Mouse (Mus musculus) adrenal gland, postnatal 25 days (tissue): ENCODE measurements around the gene Ankfn1. TPM values are rescaled to one million over a fixed set of nuclear protein-coding genes. Genes with fewer than 3 reads are reported as not detected.

Experiments
- DNase-seq: peaks from one replicate; pipeline ENCODE4 v3.0.0; 2021; ENCODE audit warnings: mixed read lengths
- total RNA-seq: library from RNA; stranded (reverse); gene quantifications from 2 replicates; pipeline ENCODE4 v1.2.3, GENCODE M21; 2021

The Ankfn1 gene
- total RNA-seq, 1 experiment from 2014 or later = 0.76 TPM

- no peak for DNase-seq
Measured at GRCm38 (mm10) chr11:89360895-89361294, 416.6 kb downstream of the Ankfn1 start.

GRCm38 (mm10) chr11:89358546-89358945 lies 418.9 kb downstream of the Ankfn1 start:
- no peak for DNase-seq

- no peak for DNase-seq
Measured at GRCm38 (mm10) chr11:89356479-89356878, 421.0 kb downstream of the Ankfn1 start.

- DNase-seq = no peak
Measured at GRCm38 (mm10) chr11:89356018-89356417, 421.4 kb downstream of the Ankfn1 start.

- no peak for DNase-seq
Measured at GRCm38 (mm10) chr11:89340238-89340637, 437.2 kb downstream of the Ankfn1 start.

Other genes with a start within 250 kb of the Ankfn1 start
- 7.9 and 9.9 TPM in 2 replicates for gene Pctp, start 225.2 kb upstream of the Ankfn1 start, total RNA-seq